Mouse (Mus musculus) spleen, postnatal 10 days (tissue): Measurements from ENCODE around the gene Cfap44.

Source experiments
- DNase-seq, 2 experiments: peaks; one replicate each; pipeline ENCODE4 v3.0.0; 2021 to 2022; ENCODE audit warnings: low spot score in 2 of 2

Gene Cfap44

DNA sequence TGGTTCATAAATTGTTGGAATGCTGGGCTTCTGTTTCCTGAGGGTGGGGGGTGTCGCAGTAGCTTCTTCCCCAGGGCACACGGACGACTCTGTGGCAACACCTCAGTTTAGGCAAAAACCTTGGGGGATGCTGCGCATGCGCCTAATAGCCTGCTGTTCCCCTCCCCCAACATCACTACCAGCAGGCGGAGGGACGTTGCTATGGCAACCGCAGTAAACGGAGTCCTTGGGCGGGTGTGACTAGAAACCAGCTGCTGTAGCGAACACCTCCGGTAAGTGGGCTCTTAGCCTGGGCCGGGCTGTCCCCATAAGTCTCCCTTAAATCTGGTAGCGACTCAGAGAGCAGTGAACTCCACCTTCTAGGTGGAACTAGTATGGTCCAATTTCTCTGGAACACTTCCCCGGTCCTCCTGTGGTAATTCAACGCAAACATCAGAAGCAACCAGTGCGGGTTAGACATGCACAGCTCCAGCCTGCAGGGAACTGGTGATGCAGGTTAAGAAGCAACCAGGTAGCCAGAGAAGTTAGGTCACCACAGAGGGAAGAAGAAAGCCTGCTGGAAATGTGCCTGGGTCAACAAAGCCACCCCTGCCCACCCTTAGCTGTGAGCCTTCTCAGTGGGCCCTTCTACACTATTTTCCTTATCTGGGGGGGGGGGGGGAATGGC is at the start of gene Cfap44:
Gene Cfap44, plus strand, starts transcription at position 220 of the 667 bp plus-strand sequence.
- DNase-seq, result peak in 1 of 2 experiments; percentile 59

DNA sequence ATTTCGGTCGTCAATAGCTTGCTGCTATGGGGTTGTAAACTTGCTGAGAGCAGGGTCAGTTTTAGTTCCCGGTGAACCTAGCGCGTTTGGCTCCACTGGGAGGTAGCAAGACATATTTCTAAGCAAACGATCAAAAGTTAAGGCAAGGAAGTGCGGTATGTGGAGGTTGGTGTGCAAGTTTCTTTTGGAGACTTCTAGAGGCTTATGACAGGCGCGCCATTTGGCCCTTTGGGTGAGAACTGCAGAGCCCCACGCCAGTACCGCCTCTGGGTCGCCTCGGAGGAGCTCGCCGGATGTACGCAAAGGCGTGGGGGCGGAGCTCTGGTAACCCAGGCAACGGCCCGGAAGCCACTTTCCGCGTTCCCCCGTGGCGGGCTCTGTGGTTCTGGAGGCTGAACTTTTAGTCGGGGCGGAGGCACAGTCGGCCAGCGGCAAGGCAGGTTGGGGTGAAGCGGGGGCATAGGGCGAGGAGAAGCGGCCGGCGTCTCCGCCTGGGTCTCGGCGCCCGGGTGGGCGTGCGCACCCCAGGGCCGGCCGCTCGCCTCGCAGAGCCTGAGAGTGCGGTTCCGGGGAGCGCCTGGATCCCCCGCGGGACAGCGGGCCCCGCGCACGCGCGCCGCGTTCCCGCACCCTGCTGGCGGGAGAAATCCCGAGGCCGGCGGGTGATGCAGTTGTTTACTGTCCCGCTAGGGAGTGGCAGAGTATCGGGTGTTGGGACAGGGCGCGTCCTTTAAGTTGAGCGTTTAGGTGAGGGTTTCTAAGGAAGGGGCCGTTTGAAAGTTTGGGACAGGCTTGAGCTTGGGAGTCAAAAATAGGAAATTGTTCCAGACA is 47.3 kb upstream of the Cfap44 start, which contains the start of gene Spice1:
Gene Spice1, plus strand, starts transcription at position 51 of the 831 bp plus-strand sequence.
- peak; percentile 92 to 98 for DNase-seq

DNA sequence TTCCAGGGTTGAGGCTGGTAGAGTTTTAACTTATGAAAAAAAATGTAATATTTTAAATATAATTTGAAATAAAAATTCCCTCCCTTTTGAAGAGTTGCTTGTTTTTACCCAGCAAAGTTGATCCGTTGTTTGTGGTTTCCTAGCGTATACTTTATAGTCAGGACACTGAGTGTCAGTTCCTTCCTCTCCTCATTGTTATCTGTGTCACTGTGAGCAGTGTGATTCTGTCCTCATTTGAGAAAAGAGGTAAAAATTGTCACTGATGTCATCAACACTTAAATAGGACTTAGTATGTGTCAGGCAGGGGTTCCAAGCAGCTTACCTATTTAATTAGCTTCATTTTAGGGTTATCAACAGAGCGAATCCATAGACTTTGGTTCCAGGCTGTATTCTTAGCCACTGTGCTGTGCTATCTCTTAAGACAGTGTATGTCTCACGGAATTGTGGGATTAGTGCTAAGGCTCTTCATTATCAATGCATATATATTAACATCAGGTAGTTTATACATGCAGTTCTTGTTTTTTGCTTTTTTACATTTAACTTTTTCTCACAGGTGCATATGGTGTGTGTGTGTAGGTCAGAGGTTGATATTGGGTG is 44.7 kb upstream of the Cfap44 start:
- no peak for DNase-seq

DNA sequence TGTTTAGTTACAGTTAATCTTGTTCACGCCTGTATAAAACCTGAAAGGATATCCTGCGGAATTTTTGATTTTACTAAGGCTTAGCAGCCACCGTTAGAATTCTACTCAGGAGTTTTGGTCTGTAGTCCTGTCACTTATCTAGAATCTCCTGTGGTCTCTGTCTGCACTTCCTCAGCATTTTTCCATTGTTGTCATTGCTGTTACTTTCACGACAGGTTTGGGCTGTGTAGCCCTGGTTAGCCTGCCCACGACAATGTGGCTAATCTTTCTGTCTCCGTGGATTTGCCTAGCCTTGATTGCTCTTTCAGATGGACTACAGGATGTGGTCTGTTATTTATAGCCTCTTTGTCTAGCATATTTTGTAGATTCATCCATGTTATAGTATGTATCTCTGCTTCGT is 38.3 kb upstream of the Cfap44 start:
- no peak for DNase-seq

DNA sequence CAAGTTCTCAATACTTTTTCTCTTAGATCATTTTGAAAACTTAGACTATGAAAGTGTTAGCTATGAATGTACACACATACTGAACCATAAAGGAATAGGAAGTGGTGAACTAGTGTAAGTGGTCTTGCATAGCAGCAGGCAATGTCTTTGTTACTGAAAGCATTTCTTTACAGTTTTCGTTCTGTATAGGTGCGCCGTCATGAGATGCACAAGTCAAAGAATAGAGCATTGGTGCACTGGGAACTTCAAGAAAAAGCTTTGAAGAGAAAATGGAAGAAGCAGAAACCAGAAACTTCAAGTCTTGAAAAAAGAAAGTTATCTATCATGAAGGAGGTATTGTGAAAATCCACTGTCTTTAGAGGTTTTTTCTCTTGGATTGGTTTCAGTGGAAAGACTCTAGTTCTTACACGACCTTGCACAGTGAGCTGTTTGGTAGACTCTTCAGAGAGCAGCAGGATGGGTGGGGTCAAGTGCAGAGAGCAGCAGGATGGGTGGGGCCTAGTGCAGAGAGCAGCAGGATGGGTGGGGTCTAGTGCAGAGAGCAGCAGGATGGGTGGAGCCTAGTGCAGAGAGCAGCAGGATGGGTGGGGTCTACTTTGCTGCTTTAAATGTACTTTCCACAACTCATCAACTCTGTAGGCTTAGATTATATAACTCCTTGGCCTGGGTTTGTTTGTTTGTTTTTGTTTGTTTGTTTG is 36.9 kb upstream of the Cfap44 start:
- DNase-seq, result peak; percentile 25 to 82

DNA sequence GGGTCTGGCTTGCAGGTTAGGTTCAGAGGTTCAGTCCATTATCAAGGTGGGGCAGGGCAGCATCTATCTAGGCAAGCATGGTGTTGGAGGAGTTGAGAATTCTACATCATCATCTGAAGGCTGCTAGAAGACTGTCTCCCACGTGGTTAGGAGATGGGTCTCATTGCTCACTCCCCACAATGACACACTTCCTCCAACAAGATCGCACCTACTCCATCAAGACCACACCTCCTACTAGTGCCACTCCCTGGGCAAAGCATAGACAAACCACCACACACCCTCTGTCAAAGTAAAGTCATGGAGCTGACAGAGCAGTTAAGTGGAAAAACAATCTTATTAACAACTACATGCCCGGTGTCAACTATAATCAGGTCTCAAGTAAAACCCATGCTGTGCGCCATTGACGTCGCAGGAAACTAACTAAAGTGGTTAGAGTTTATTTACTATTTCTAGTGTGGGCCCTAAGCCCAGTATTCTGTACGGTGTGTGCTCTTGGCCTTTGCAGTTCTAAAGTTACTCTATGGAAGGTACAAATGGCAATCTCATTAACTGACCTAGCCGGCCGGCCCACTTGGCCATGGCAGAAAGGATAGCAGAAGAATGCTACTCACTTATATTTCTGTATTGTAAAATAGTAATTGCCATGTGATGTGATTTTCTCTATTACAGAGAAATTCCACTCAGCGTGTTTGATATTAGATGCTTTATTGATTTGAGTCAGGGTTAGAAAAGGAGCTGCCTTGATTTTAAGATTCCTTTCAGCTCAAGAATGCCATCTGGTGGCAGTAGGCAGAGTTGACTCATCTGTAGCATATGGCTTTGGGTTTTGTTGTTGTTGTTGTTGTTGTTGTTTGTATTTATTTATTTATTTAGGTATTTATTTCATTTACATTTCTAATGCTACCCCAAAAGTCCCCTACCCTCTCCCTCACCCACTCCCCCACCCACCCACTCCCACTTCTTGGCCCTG is 32.4 kb upstream of the Cfap44 start:
- peak in 1 of 2 experiments; percentile 50 for DNase-seq

DNA sequence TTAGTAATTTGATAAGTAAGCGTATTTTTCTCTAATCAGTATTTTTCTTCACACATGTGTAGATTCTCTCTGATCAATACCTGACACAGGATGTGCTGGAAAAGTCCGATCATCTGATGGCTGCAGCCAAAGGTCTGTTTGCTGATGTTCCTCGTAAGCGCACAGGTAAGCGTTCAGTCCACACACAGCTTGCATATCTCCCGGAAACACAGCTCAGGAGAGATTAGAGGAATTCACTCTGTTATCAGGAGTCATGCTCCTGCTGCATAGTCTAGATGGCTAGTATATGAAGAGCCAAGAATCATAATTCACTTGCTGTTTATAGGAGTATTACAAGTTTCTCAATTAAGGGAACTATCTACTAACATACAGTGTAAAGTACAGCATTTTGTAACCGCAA is 29.1 kb upstream of the Cfap44 start:
- no peak for DNase-seq

DNA sequence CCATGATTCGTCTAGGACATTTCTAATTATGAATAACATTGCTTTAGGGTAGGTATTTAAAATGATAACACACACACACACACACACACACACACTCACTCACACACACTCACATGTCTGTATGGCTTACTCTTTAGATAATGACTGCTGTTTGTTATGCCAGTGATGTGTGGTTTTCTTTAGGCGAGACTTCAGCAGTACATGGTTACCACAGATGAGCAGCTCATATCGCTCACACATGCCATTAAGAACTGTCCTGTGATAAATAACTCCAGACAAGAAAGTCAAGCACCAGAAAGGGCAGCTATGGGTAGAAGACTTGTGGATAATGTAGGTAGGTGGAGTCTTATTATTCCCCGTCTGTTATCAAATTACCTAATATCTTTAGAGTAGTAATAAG is 19.1 kb upstream of the Cfap44 start:
- no peak for DNase-seq

DNA sequence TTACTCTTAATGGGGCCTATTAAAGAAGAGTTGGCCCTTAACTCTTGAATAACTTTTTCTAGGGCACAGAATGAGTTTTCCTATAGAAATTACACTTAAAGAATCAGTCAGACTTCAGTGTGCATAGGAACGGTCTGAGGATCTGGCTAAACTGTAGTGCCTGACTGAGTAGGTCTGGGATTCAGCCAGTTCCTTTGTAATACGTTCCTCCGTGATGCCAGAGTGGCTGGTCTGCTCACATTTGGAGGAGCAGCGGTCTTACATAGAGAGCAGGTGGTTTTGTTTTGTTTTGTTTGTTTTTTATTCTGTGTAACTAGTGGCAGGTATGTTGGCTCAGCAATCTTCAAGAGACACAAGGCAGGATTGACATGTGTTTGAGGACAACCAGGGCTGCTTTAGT is 14.6 kb upstream of the Cfap44 start:
- no peak for DNase-seq

DNA sequence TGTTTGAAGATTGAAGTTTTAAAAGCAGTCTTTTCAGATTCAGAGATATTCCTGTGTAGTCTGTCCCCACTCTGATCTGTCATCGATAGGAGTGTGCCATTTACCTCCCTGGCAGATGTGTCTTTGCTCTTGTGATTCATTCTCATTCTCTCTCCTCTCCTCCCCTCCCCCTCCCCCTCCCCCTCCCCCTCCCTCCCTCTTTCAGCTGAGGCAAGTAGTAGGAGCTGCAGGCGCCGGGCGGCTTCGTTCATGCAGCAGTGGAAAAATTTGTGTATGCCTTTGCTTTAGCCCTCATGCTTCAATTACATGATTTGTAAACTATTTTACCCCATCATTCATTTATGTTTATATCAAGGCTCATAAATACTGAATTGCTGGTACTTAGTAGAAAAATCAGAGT is 13.0 kb upstream of the Cfap44 start:
- no peak for DNase-seq

DNA sequence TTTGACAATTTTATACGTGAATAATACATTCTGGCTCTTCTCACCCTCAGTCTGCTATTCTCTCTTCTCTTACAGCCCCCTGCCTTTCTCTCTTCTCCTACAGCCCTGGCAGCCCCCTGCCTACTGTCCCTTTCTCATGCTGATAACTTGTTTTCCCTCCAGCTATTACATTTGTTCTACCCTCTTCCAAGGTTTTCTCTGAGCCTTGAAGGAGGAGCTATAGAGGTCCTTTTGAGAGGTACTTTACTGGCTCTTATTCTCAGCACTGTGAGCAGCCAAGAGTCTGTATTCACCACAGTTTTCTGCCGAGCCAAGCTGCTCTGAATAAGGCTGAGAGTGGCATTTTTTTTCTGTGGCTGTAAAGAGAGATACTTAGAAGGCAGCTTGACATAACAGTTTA is 11.0 kb upstream of the Cfap44 start:
- DNase-seq, result no peak

DNA sequence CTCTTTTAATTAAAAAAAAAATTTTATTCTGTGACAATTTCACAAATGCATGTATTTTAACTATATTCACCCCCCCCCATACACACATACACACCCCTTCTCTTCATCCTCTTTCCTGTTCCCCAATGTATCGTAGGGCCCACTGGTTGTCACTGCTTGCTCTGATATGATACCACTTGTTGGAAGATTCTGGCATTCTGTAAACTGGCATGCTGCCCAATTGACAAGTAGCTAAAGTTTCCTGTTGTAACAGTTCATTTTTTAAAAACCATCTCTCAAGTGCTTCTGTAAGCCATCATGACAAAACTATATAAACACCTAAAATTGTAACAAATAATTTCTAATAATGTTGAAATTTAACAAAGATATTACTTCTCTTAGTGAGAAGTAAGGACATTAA is 10.3 kb upstream of the Cfap44 start:
- DNase-seq, result no peak

DNA sequence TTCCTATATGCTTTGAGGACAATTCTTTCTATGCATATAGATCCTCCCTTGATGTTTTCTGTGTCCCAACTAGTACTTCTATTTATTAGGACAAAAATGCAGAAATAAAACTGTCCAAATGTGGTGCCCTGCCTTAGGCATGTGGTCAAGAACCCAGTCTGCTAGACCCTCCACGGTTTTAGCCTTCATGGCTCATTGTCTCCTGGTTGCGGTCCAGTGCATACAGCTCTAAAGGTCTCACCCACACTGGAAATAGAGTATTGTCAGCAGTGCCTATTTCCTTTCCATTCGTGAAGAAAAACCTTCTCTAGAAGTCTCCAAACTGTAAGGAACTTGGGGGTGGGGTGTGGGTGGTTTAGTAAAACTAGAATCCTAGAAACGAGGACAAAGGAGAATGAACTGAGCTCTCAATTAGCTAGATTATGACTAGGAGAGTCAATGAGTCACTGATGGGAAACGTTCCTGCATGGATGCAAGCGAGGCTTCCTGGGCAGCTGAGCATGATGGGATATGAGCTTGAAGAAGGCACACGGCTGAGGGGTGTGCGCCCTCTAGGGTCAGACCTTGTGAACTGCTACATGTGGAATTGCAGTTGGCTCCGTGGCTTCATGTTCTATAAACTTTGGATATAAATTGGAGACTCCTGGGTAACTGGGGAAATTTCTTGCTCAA is 2.6 kb upstream of the Cfap44 start:
- DNase-seq, result peak; percentile 12 to 38

DNA sequence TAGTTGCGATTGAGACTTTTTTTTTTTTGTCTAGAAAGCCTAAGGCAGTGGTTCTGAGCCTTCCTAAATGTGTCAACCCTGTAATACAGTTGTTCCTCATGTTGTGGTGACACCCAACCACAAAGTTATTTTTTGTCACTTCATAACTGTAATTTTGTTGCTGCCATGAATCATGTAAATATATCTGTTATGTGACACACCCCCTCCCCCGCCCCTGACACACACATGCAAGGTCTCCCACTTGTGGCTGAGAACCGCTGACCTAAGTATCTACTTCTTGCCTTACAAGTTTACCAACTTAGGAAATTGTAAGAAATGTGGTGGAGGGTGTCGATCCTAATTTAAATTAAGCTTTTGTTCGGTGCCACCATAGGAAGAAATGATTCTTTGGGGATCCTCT is 10.3 kb downstream of the Cfap44 start:
- no peak for DNase-seq

DNA sequence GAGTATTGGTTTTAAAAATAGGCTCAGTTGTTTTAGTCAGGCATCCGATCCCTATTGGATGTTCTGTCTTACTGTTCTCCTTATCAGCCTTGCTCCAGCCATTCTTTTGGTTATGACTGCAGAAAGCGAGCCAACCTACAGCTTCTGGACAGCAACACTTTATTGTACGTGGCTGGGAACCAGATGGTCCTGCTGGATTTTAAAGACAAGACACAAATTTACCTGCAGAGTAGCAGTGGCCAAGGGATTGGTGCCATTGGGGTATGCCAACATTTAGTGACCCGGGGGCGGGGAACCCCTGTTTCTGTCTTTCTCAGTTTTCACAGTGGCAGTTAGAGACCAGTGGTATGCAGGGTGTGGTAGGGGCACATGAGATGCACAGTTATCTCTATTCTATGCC is 12.6 kb downstream of the Cfap44 start:
- no peak for DNase-seq

DNA sequence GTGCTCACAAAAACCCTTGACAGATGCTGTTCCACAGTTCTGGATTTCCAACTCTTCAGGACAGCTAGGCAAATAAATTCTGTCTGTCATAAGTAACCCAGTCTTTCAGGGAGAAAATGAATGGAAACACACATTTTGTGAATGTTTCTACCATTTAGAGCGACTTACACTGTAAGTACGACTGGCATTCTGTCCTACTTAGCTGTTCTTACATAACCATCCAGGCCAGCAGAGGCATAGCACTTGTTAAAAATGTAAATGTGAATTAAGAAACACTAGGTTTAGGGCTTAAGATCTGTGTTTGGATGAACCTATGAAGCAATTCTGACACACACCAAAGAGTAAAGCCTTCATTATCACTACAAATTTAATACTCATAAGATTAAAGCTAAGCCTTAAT is 13.7 kb downstream of the Cfap44 start:
- no peak for DNase-seq

DNA sequence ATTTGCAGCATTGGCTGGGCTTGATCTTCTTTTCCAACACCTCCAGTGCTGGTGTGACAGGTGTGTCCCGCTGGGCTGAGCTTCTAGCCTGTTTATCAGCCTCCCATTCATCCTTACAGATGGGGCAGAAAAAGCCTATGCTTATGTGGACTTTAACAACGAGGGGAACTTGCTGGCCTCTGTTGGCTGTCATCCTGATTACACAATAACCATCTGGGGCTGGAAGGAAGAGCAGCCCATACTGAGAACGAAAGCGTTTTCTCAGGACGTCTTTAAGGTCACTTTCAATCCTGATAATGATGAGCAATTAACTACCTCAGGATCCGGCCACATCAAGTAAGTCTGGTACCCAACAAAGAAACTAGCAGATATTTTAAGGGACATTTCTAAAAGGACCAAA is 15.6 kb downstream of the Cfap44 start:
- no peak for DNase-seq

DNA sequence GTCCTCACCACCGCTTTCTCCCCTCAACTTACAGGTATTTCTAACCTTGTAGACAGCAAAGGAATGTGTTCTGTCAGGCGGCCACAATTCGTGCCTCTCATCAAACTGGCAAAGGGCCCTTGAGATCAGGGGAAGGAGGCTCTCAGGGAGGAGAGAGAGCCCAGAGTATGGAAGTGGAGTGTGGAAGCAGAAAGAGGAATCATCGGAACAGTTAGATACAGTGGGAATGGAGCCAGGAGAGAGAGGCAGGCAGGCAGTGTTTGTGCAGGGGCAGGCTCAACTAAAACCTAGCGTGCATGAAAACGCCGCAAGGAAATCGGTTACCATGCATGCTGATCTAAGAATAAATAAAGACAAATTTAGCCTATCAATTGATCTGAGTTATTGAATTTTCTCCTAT is 23.0 kb downstream of the Cfap44 start:
- no peak for DNase-seq

DNA sequence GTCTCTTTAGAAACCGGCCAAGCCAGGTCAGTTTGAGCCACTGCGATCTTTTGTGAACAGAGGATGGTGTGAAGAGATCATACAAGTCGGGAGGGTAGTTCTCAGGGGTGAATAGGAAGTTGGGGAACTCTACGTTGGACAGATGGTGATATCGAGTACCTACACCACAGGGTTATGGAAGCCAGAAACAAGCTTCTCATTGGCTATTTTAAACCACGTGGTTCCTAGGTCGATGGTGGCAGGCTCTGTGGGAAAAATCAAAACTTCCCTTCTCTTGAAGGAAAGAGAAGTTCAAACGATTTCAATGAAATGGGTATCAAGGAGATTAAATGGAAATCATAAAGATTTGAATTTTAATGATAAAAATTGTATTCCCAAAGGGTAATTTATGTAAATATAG is 27.1 kb downstream of the Cfap44 start:
- DNase-seq, result no peak

DNA sequence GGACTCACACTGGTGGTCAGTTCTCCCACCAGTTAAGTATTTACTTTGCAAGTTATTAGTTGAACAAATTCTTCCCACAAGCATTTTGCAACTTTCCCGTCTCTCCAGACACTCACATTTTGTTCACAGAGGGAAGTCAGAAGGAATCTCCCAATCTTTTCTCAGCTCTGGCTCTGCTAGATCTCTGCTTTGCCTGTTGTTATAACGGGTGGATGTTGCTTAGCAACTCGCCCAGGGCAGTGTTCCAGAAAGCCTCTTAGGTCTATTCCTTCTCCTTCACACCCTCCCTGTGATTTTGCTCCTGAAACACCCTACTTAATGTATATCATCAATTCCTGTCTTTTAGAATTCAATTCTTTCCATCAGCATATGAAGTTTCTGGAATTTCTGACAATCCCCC is 28.9 kb downstream of the Cfap44 start:
- no peak for DNase-seq

DNA sequence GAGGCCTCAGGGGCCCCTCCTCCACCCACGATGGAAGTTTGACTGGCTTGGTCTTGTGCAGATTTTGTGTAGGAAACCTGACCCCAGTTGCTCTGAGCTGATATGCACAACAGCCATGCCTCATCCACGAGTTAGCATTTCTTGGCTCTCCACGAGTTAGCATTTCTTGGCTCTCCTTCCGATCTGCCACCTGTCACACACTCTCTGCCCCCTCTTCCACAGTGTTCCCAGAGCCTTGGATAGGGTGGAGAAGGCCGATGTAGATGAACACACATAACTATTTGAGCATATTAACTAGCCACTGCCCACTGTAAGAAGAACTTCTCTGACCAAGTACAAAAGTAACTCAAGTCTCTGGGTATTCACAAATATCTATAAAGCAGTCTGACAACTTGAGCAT is 33.9 kb downstream of the Cfap44 start:
- DNase-seq, result no peak
